Mouse (Mus musculus) testis, adult 2 months (tissue): ENCODE measurements around the gene Cyp2d11.

ENCODE experiments used
- CTCF ChIP-seq: fragments of 200-500 bp; IDR thresholded peaks from 2 replicates; pipeline ENCODE4 v1.5.1; 2012; ENCODE audit warnings: low read depth, mild to moderate bottlenecking, inconsistent platforms, low read length, moderate library complexity; ENCODE audit not compliant: control insufficient read depth, insufficient read depth, insufficient replicate concordance
- POLR2A ChIP-seq: fragments of 200-500 bp; IDR thresholded peaks from 2 replicates; pipeline ENCODE4 v1.6.1; 2012; ENCODE audit warnings: low read depth, mild to moderate bottlenecking, inconsistent platforms, low read length, moderate library complexity; ENCODE audit not compliant: control insufficient read depth

DNA sequence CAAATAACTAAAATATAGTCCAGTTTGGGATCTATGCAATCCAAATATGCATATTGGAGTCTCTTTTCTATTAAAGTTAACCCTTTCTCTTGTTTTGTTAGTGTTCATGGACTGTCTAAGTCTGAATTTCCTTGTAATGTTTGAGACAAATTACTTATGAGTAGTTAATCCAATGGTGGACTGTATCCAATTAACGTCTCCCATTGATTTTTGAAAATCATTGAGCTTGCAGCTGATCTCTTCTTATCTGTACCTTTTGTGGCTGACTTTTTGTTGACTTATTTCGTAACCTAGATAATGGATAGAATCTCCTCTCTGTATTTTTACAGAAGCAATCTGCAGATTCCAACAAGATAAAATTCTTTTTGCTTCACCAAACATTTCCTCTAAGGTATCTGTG is 11.4 kb downstream of the Cyp2d11 start:
- TF ChIP-seq POLR2A, result no peak
- TF ChIP-seq CTCF, result no peak
